Mouse (Mus musculus) frontal cortex, adult 2 months (tissue): ENCODE results near the gene Mme. TPM values are rescaled to one million over a fixed set of nuclear protein-coding genes. Genes with fewer than 3 reads are reported as not detected.

ENCODE experiments used
- DNase-seq, 2 experiments: peaks; one replicate each; pipeline ENCODE4 v3.0.0; 2022; ENCODE audit warnings: low spot score in 1 of 2; ENCODE audit errors: extremely low spot score in 1 of 2
- polyA plus RNA-seq: library from polyadenylated mRNA; depleted of rRNA; stranded (reverse); fragments of >200 nt; gene quantifications from 2 replicates; pipeline ENCODE4 v1.2.3, GENCODE M21; 2012; rRNA removed

Gene Mme
- polyA plus RNA-seq = 3.0 and 3.6 TPM in 2 replicates

- no peak for DNase-seq
These were observed at the start of gene Mme for GRCm38 (mm10) chr3:63241099-63241587. Gene Mme (plus strand): TSS chr3:63241537.

- DNase-seq = peak; percentile 32 to 59
These were observed 44.8 kb upstream of the Mme start for GRCm38 (mm10) chr3:63196565-63196964.

- no peak for DNase-seq
These were observed 43.3 kb upstream of the Mme start for GRCm38 (mm10) chr3:63198026-63198425.

- DNase-seq = no peak
These were observed 19.3 kb upstream of the Mme start for GRCm38 (mm10) chr3:63221867-63222591.

GRCm38 (mm10) chr3:63223676-63224075, 17.7 kb upstream of the Mme start:
- DNase-seq = no peak

- no peak for DNase-seq
These were observed 5.4 kb upstream of the Mme start for GRCm38 (mm10) chr3:63235957-63236356.

GRCm38 (mm10) chr3:63243721-63244120, 2.4 kb downstream of the Mme start:
- no peak for DNase-seq

- DNase-seq = no peak
These were observed 30.8 kb downstream of the Mme start for GRCm38 (mm10) chr3:63272091-63272490.

GRCm38 (mm10) chr3:63294316-63294715, 53.0 kb downstream of the Mme start:
- DNase-seq = no peak

- DNase-seq = no peak
These were observed 53.5 kb downstream of the Mme start for GRCm38 (mm10) chr3:63294791-63295190.

- no peak for DNase-seq
These were observed 53.9 kb downstream of the Mme start for GRCm38 (mm10) chr3:63295237-63295636.

- DNase-seq = no peak
These were observed 54.4 kb downstream of the Mme start for GRCm38 (mm10) chr3:63295657-63296231.

- DNase-seq = peak in 1 of 2 experiments; percentile 52
These were observed 55.1 kb downstream of the Mme start for GRCm38 (mm10) chr3:63296411-63296810.

GRCm38 (mm10) chr3:63297787-63298186, 56.5 kb downstream of the Mme start:
- DNase-seq = peak; percentile 31 to 85

- no peak for DNase-seq
These were observed 73.9 kb downstream of the Mme start for GRCm38 (mm10) chr3:63315211-63315760.

- DNase-seq = no peak
These were observed 76.2 kb downstream of the Mme start for GRCm38 (mm10) chr3:63317496-63317895.

GRCm38 (mm10) chr3:63325615-63326014, 84.3 kb downstream of the Mme start:
- peak in 1 of 2 experiments; percentile 51 for DNase-seq

- DNase-seq = no peak
These were observed 98.8 kb downstream of the Mme start for GRCm38 (mm10) chr3:63340110-63340509.

GRCm38 (mm10) chr3:63340546-63340945, 99.2 kb downstream of the Mme start:
- DNase-seq = no peak

GRCm38 (mm10) chr3:63341481-63341880, 100.1 kb downstream of the Mme start:
- DNase-seq = no peak

- DNase-seq = no peak
These were observed 103.7 kb downstream of the Mme start for GRCm38 (mm10) chr3:63344998-63345397.
